Mouse (Mus musculus): Measurements from ENCODE around the gene Dlst.

GRCm38 (mm10) chr12:85145630-85146029, 35.0 kb downstream of the Dlst start:
- TF ChIP-seq POLR2A (IDR thresholded peaks at IDR 0.05; ENCODE audit: low read depth, low read length) (no peak), CTCF (IDR thresholded peaks at IDR 0.05; ENCODE audit: borderline replicate concordance, insufficient read depth, low read length) (no peak)
